Mouse (Mus musculus) frontal cortex, postnatal 25 days (tissue): ENCODE data around the gene Tatdn3.
"Not testable (repeated sequence)": the region's sequence is repeated elsewhere in the genome, so short reads cannot be mapped to it uniquely, and the experiment has no call there.

ENCODE experiments used
- DNase-seq, 2 experiments: peaks; one replicate each; pipeline ENCODE4 v3.0.0; 2022; ENCODE audit warnings: low spot score in 2 of 2

The Tatdn3 gene

GRCm38 (mm10) chr1:191035649-191036048 lies 27.1 kb downstream of the Tatdn3 start:
- no peak for DNase-seq

- DNase-seq = not testable (repeated sequence)
Observed at GRCm38 (mm10) chr1:191030922-191031425, 31.8 kb downstream of the Tatdn3 start.

GRCm38 (mm10) chr1:191030182-191030581 lies 32.5 kb downstream of the Tatdn3 start:
- DNase-seq = no peak

- peak; percentile 94 to 98 for DNase-seq
Observed at GRCm38 (mm10) chr1:191026021-191026713, 36.6 kb downstream of the Tatdn3 start, which contains the start of gene Flvcr1. Gene Flvcr1, minus strand, starts transcription at chr1:191026158.

GRCm38 (mm10) chr1:191025016-191026012 lies 37.4 kb downstream of the Tatdn3 start:
- DNase-seq = no peak

DNA sequence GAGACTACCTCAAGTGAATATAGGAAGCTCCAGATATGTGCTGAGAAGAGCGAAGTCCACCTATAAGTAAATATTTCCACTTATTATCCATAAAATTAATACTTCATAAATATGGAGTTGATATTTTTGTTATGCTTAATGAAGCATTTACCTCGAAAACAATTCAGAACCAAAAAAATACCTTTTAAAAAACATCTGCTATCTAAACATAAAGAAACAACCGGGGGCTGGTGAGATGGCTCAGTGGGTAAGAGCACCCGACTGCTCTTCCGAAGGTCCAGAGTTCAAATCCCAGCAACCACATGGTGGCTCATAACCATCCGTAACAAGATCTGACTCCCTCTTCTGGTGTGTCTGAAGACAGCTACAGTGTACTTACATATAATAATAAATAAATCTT lies 38.9 kb downstream of the Tatdn3 start:
- DNase-seq = not testable (repeated sequence)

- DNase-seq = no peak
Observed at GRCm38 (mm10) chr1:191023140-191023539, 39.6 kb downstream of the Tatdn3 start.

GRCm38 (mm10) chr1:191021016-191021415 lies 41.7 kb downstream of the Tatdn3 start:
- DNase-seq = no peak

DNA sequence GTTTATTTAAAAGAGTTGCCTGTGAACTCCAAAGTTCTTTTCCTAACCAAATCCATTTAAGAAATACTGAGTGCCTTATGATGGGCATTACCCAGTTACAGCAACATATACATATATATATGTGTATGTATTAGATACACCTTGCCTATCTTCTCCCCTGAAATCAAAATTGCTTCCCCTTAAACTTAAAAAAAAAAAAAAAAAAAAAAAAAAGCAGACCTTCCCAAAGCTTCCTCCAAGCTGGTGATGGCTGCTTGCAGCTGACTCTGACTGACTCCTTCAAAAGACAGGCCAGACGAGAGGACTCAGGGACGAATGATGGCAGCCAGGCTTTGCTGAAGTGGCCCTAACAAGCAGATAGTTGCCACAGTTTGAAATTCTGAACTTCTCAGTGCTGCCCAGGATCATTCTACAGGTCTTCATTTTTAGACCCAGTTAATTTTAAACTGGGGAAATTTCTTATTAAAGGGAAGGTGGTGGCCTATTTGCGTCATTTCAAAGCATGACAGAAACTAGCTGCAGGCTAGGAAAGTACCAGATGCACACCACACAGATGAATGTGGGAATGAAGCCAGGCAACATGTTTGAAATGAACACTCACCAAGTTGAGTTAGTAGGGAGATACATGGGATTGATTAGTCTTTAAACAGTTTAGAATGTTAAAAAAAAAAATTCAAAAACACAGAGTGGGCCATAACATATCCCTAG lies 42.4 kb downstream of the Tatdn3 start:
- DNase-seq = no peak

- no peak for DNase-seq
Observed at GRCm38 (mm10) chr1:191019803-191020202, 42.9 kb downstream of the Tatdn3 start.

DNA sequence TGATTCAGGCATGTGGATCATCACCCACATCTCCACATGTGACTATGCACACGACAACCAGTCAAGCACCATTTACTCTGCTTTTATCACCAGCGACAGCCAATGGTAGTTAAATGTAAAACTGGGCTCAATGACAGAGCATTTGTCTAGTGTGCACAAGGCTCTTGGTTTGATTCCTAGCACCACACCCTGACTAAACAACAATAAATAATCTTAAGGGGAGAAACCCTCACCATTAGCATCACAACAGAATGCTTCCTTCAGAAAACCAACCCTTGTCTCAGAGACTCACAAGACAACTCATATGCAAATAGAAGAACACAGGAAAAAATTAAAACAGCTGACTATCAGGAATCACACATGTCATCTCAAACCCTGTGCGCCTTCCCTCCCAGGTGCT lies 48.5 kb downstream of the Tatdn3 start:
- DNase-seq = no peak

- no peak for DNase-seq
Observed at GRCm38 (mm10) chr1:191008707-191009106, 54.0 kb downstream of the Tatdn3 start.

DNA sequence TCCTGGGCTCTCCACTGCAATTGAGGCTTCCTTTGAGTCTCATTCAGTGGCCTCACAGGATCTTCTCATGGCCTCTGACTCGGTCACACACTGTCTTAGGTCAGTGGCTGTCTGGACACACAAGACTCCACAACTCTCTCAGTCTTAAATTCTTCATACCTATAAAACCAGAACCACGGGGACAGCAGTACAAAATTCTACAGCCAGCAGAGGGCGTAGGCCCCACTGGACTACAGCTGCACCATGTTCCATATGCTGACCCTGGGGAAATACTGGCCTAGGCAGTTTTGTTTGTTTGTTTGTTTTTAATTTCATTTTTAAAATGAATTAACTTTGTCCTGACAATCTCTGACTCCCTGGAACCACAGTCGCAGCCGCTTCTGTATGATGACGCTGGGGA lies 60.5 kb downstream of the Tatdn3 start:
- DNase-seq = no peak

DNA sequence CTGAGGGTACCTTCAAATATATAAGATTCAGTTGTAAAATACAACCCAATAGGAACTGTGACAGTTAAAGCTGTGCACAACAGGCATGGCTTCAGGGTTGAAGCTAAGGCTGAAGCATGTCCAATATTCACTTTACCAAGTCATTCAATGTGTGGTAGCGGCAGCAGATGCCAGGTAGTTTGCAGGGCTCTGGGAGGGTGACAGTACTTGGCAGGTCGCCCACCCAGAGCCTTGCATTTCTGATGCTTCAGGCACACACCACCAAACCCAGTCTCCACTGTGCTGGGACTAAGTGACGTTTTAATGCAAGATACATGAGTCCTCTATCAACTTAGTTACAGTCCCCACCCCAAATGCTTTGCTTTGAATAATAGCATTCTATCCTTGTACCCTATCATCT lies 62.0 kb downstream of the Tatdn3 start:
- no peak for DNase-seq

DNA sequence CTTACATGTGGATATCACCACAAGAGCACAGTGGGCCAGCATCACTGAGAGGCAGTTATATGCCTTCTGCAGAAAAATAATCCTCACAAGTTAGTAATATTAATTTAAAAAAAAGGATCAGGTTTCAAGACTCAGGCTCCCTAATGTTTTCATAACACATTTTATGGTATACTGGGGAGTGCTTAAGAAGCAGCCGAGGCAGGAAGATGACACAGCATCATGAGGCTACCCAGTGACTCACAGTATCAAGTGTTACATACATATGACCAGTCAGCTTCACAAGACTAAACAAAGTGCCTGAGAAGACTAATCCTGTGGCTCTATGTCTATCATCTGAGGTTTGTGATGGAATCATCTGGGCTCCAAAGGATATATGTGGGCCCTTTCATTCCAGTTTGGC lies 64.7 kb downstream of the Tatdn3 start:
- no peak for DNase-seq

DNA sequence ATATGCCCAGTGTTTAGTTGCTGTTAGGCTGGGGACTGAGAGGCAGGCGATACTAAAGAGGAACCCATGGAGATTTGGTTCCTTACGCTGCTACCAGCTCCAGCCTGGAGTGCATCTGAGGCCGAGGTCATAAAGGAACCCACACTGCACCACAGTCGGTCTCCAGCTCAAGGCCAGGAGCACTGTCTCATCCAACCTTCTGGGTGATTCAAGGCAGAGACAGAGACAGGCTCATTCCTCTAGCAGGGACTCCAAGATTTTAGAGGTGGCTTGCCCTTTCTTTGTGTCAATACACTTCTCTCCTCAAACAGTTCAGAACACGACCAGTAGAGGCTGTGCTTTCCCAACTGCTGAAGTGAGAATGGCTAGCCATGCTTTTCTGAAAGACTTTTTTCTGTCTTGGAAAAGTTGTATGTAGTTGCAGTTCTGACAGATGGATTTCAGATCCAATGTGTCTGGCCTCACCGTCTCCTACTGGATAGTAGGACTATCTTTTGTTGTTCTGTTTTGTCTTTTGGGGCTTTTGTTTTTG lies 66.3 kb downstream of the Tatdn3 start:
- DNase-seq = no peak
